Mouse (Mus musculus): ENCODE measurements at regions not wholly inside any gene's neighbourhood (a gene's known extent, or its start where the extent isn't known, plus 50 kb on each side); places are given as distances from the start of the nearest gene placed in this dataset.

DNA sequence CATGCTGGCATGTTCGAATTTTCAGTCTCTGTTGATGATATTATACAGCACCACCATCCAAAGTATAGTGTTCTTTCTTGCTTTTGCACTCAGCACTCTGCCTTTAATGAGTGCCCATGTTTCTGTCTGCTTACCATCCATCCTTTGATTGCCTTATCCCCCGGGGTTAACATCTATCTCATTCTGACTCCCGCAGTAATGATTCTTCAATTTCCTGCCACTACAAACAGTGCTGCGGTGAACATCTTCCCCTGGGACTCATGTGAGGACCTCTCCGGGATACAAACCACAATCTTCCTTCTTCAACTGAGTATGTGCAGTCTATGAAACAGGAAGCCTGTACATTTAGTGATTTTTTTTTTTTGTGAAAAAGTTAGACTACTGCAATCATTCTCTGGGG is 131.8 kb upstream of the Tmpo start:
- WGBS, result 59% methylated on average over 5 of the region's 5 CpGs
- Histone ChIP-seq H3K4me3 (replicated peaks; ENCODE audit: extremely low read depth, low read depth, low read length) (no peak overlapping the region), H3K4me1 (ENCODE audit: control insufficient read depth, insufficient read depth, low read length) (no peaks in the 10 kb centered on the region)
- no peak for DNase-seq
- TF ChIP-seq CTCF (IDR thresholded peaks at IDR 0.05; ENCODE audit: insufficient read depth, low read length) (no peak), POLR2A (IDR thresholded peaks at IDR 0.05; ENCODE audit: borderline replicate concordance, extremely low read depth, low read depth, low read length) (no peak)

DNA sequence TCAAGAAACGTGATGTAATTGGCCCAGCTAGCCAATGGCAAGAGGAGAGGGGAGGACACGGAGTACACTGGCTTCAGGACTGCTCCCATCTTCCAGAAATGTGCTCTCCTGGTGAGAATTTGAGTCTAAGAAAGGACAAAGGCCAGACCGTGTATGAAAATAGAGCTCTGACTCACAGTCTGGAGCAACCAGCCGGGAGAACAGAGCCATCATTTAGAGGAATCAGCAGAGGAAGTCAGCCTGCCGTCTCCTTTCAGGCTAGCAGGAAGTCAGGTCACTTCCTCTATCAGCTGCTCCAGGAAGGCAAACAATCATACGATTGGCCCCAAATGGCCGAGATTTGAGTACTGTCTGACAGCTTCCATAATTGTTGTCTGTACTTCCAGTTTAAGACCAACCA is 119.0 kb upstream of the Tmpo start:
- 27% methylated on average over 7 of the region's 7 CpGs for WGBS
- no peak for TF ChIP-seq CTCF (IDR thresholded peaks at IDR 0.05; ENCODE audit: insufficient read depth, low read length)
- DNase-seq, result no peak

DNA sequence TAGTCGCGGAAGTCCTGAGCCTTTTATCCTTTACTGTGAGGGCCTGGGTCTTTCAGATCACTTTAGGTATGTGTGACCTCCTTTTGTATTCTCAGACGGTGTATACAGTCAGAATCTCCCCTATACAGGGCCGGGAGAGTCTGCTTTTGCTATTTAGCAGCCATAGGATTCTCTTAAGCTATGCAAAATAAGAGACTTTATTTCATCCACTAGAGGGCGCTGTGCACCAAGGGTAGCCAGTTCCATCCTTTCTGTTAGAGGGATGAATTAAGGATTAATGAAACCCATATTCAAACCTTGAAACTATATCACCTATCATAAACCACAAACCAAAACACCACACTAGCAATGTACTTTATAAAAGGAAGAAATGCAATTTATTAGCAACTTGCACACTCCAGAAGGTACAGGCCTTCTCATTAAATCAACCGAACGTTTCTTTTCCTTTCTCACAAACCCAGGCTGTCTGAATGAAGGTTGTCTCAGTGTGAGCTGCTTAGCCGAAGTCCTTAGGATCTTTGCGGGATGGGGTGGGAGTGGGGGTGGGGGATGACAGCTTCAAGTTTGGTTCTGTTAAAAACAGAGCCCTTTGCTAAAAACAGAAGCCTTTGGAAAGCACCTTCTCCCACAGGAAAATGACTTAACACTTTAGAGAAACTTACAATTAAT is 116.8 kb upstream of the Tmpo start:
- Histone ChIP-seq H3K4me3 (replicated peaks; ENCODE audit: extremely low read depth, low read depth, low read length) (no peak overlapping the region), H3K4me1 (ENCODE audit: control insufficient read depth, insufficient read depth, low read length) (no peaks in the 10 kb centered on the region)
- TF ChIP-seq POLR2A (IDR thresholded peaks at IDR 0.05; ENCODE audit: borderline replicate concordance, extremely low read depth, low read depth, low read length), result no peak
- no peak for TF ChIP-seq CTCF (IDR thresholded peaks at IDR 0.05; ENCODE audit: insufficient read depth, low read length)
- peak; percentile 10 for DNase-seq
- 34% methylated on average over 9 of the region's 9 CpGs for WGBS

More for the DNA sequence above, 119.0 kb upstream of the Tmpo start:
- Histone ChIP-seq H3K4me3 (replicated peaks; ENCODE audit: extremely low read depth, low read depth, low read length) (no peak overlapping the region), H3K4me1 (ENCODE audit: control insufficient read depth, insufficient read depth, low read length) (no peaks in the 10 kb centered on the region)

DNA sequence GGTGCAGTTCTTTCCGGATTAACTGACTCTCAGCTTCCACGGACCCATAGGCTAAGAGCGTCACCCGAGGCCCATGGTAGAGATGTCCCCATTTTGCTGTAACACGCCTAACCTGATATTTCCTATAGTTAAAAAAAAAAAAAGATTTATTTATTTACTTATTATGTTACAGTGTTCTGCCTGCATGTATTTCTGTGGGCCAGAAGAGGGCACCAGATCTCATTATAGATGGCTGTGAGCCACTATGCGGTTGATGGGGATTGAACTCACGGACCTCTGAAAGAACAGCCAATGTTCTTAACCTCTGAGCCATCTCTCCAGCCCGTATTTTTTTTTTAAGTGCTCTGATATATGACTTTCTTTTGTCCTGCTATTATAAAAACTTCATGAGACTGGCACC is 114.2 kb upstream of the Tmpo start:
- Histone ChIP-seq H3K4me3 (replicated peaks; ENCODE audit: extremely low read depth, low read depth, low read length) (no peak overlapping the region), H3K4me1 (ENCODE audit: control insufficient read depth, insufficient read depth, low read length) (no peaks in the 10 kb centered on the region)
- DNase-seq, result no peak
- TF ChIP-seq CTCF (IDR thresholded peaks at IDR 0.05; ENCODE audit: insufficient read depth, low read length) (no peak), POLR2A (IDR thresholded peaks at IDR 0.05; ENCODE audit: borderline replicate concordance, extremely low read depth, low read depth, low read length) (no peak)
- WGBS, result 79% methylated on average over 8 of the region's 8 CpGs

DNA sequence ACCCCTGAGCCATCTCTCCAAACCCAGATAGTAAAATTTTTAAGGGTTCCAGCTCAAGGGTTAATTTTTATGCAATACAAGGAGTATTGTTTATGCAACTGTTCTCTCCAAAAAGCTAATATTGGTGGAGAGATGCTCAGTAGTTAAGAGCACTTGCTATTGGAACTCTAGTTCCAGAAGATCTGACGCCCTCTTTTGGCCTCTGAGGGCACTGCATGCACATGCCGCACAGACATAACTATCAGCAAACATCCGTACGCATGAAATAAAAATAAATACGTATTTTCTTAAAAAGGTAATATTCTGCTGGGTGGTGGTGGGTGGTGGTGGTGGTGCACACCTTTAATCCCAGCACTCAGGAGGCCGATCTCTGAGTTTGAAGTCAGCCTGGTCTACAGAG is 112.1 kb upstream of the Tmpo start:
- Histone ChIP-seq H3K4me3 (replicated peaks; ENCODE audit: extremely low read depth, low read depth, low read length) (no peak overlapping the region), H3K4me1 (ENCODE audit: control insufficient read depth, insufficient read depth, low read length) (no peaks in the 10 kb centered on the region)
- 86% methylated on average over 6 of the region's 6 CpGs for WGBS
- TF ChIP-seq CTCF (IDR thresholded peaks at IDR 0.05; ENCODE audit: insufficient read depth, low read length), result no peak
- no peak for TF ChIP-seq POLR2A (IDR thresholded peaks at IDR 0.05; ENCODE audit: borderline replicate concordance, extremely low read depth, low read depth, low read length)
- DNase-seq, result no peak

DNA sequence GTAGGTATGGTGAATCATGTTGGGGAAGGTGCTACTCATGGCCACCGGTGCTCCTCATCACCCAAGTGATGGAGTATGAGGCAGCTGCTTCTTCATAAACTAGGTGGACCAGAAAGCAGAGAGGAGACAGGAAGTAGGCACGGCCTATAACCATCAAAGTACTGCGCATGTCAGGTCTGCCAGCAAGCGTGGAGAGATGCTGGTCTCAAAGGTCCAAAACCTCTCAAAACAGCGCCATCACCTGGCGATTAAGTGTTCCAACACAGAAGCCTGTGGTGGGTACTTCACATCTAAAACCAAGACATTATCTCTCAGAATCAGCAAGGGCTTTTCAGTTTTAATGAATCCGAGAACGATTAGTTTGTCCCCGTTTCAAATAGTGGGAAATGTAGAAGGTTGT is 103.1 kb upstream of the Tmpo start:
- no peak for DNase-seq
- no peaks in the 10 kb centered on the region for H3K4me1 ChIP-seq (ENCODE audit: control insufficient read depth, insufficient read depth, low read length)
- no peak for TF ChIP-seq POLR2A (IDR thresholded peaks at IDR 0.05; ENCODE audit: borderline replicate concordance, extremely low read depth, low read depth, low read length)
- no peak for TF ChIP-seq CTCF (IDR thresholded peaks at IDR 0.05; ENCODE audit: insufficient read depth, low read length)
- WGBS, result 88% methylated on average over 9 of the region's 9 CpGs
- no peak overlapping the region for H3K4me3 ChIP-seq (replicated peaks; ENCODE audit: extremely low read depth, low read depth, low read length)

DNA sequence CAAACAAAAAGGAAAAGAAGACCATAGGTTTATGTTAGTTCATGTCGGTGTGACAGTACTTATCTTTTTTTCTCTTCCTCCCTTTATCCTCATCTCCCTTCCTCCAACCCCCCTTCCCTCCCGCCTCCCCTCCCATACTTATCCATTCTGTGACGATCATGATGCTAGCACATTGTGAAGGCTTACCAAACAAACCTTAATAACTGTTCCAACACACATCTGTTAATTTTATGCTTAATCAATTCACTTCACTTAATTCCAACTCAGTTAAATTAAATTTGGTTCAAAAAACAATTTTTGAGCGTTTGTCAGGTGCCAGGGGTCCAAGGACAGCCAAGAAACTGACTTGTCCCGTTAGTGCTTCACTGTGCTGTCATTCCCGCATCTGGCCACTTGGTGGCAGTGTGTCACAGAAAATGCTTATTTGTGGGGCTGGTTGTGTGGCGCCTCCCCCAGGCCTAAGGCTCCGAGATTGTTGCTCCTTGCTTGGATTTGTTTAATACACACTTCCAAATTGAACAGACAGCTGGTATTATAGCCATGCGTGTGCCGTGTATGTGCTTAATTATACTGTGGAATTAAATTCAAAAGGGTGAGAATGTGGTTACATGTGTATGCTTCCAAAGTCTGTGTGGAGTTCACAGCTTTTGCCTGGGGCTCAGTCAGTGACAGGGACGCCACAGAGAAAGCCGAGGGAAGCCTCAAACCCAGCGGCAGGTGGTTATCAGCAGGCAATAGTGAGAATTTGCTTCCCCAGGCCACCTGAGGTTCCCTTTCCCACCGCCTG is 90.0 kb upstream of the Tmpo start:
- TF ChIP-seq CTCF (IDR thresholded peaks at IDR 0.05; ENCODE audit: insufficient read depth, low read length) (peak; percentile 98), POLR2A (IDR thresholded peaks at IDR 0.05; ENCODE audit: borderline replicate concordance, extremely low read depth, low read depth, low read length) (no peak)
- Histone ChIP-seq H3K4me1 (ENCODE audit: control insufficient read depth, insufficient read depth, low read length) (no peaks in the 10 kb centered on the region; the same call in 1 of the 2 replicates), H3K4me3 (replicated peaks; ENCODE audit: extremely low read depth, low read depth, low read length) (peak overlapping the region; percentile 30)
- peak; percentile 86 for DNase-seq
- WGBS, result 14% methylated on average over 14 of the region's 14 CpGs

DNA sequence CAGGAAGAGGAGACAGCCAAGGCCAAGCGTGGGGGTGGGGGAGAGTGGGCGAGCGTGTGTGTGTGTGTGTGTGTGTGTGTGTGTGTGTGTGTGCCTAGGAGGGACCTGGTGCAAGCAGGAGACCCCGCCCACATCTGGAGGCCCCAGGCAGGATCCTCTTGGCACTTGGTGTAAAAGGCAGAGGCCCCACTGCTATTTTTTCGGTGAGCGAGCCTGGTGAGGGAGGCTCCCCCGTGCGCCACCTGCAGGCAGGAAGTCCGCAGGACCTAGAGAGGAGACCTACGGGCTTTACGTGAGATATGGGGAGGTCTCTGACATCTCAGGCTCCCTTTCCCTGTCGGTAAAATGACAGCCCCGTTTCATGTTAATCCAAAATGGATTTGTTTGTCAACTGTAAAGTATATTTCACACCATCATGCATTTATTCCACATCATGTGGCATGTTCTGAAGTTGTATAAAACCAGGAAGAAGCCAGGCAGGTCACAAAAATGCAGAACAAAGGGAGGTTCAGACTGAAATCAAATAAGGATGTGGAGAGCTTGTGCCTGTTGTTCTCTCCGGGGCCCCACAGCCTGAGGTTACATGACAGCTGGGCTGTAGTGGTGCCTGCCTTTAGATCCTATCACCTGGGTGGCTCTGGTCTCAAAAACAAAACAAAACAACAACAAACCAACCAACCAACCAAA is 89.3 kb upstream of the Tmpo start:
- TF ChIP-seq CTCF (IDR thresholded peaks at IDR 0.05; ENCODE audit: insufficient read depth, low read length), result peak; percentile 67
- TF ChIP-seq POLR2A (IDR thresholded peaks at IDR 0.05; ENCODE audit: borderline replicate concordance, extremely low read depth, low read depth, low read length), result no peak
- Histone ChIP-seq H3K4me3 (replicated peaks; ENCODE audit: extremely low read depth, low read depth, low read length) (peak overlapping the region; percentile 30), H3K4me1 (ENCODE audit: control insufficient read depth, insufficient read depth, low read length) (no peaks in the 10 kb centered on the region; the same call in 1 of the 2 replicates)
- peak; percentile 64 for DNase-seq
- WGBS, result 10% methylated on average over 14 of the region's 14 CpGs

DNA sequence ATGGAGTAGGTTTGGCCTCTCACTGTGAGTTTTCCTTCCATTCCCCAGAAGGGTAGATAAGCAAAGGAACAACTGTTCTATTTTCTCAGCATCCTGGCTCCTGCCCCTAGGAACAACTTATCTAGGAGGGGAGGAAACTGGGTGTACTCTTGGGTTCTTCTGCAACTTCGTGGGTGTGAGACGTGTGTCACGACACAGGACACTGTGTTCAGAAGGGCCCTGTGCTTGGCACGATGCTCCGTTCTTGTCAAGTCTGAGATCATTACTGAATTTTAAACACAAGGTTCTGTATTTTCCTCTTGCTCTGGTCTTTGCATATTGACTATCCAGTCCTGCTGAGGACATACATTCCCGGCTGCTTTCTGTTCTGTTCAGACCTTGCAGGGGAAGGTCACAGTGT is 86.8 kb upstream of the Tmpo start:
- DNase-seq, result no peak
- Histone ChIP-seq H3K4me3 (replicated peaks; ENCODE audit: extremely low read depth, low read depth, low read length) (no peak overlapping the region), H3K4me1 (ENCODE audit: control insufficient read depth, insufficient read depth, low read length) (no peaks in the 10 kb centered on the region; the same call in 1 of the 2 replicates)
- no peak for TF ChIP-seq POLR2A (IDR thresholded peaks at IDR 0.05; ENCODE audit: borderline replicate concordance, extremely low read depth, low read depth, low read length)
- no peak for TF ChIP-seq CTCF (IDR thresholded peaks at IDR 0.05; ENCODE audit: insufficient read depth, low read length)
- WGBS, result 83% methylated on average over 6 of the region's 6 CpGs

Measured in lung, adult 2 months (tissue).